Mouse (Mus musculus) v-Abl transformed pro-B cells (cell line): ENCODE results near the gene Trappc12.
"Not testable (repeated sequence)": the region's sequence is repeated elsewhere in the genome, so short reads cannot be mapped to it uniquely, and the experiment has no call there.

Experiments
- in situ Hi-C, 2 experiments: fragments of 400-800 bp; cut with MboI; formaldehyde crosslinking; loops; one replicate each; pipeline ENCODE4 v1.15.1; 2025; ENCODE audit not compliant: unreplicated experiment in 2 of 2

Trappc12 gene

GRCm38 (mm10) chr12:28734271-28734670 lies 16.0 kb downstream of the Trappc12 start:
- in situ Hi-C loops, result no loop called here

- in situ Hi-C loops, result not testable (repeated sequence)
Observed at GRCm38 (mm10) chr12:28733520-28734245, 16.6 kb downstream of the Trappc12 start.

- in situ Hi-C loops, result no loop called here
Observed at GRCm38 (mm10) chr12:28732631-28733030, 17.6 kb downstream of the Trappc12 start.

GRCm38 (mm10) chr12:28727061-28727460 lies 23.2 kb downstream of the Trappc12 start:
- in situ Hi-C loops, result no loop called here

GRCm38 (mm10) chr12:28726204-28726603 lies 24.1 kb downstream of the Trappc12 start:
- in situ Hi-C loops, result no loop called here

GRCm38 (mm10) chr12:28724366-28724765 lies 25.9 kb downstream of the Trappc12 start:
- in situ Hi-C loops, result no loop called here

GRCm38 (mm10) chr12:28718106-28718505 lies 32.2 kb downstream of the Trappc12 start:
- in situ Hi-C loops, result no loop called here

- in situ Hi-C loops, result no loop called here
Observed at GRCm38 (mm10) chr12:28717066-28717465, 33.2 kb downstream of the Trappc12 start.

- in situ Hi-C loops, result no loop called here
Observed at GRCm38 (mm10) chr12:28714822-28715632, 35.2 kb downstream of the Trappc12 start.

GRCm38 (mm10) chr12:28710566-28711185 lies 39.6 kb downstream of the Trappc12 start:
- in situ Hi-C loops, result no loop called here

- in situ Hi-C loops, result loop anchor here in 1 of 2 experiments (10.0 kb wide), 1 partner anchor 1177 kb away; no protein-coding TSS in a partner anchor
Observed at GRCm38 (mm10) chr12:28708154-28708553, 42.1 kb downstream of the Trappc12 start.

GRCm38 (mm10) chr12:28705204-28705603 lies 45.1 kb downstream of the Trappc12 start:
- in situ Hi-C loops, result loop anchor here in 1 of 2 experiments (10.0 kb wide), 1 partner anchor 1180 kb away; no protein-coding TSS in a partner anchor

- in situ Hi-C loops, result loop anchor here in 1 of 2 experiments (10.0 kb wide), 1 partner anchor 1180 kb away; no protein-coding TSS in a partner anchor
Observed at GRCm38 (mm10) chr12:28704381-28704780, 45.9 kb downstream of the Trappc12 start.

GRCm38 (mm10) chr12:28701302-28701701 lies 49.0 kb downstream of the Trappc12 start:
- in situ Hi-C loops, result loop anchor here in 1 of 2 experiments (10.0 kb wide), 1 partner anchor 1183 kb away; no protein-coding TSS in a partner anchor

- in situ Hi-C loops, result loop anchor here in 1 of 2 experiments (10.0 kb wide), 1 partner anchor 1184 kb away; no protein-coding TSS in a partner anchor
Observed at GRCm38 (mm10) chr12:28700561-28701025, 49.7 kb downstream of the Trappc12 start.

- in situ Hi-C loops, result loop anchor here in 1 of 2 experiments (10.0 kb wide), 1 partner anchor 1185 kb away; no protein-coding TSS in a partner anchor
Observed at GRCm38 (mm10) chr12:28700101-28700511, 50.2 kb downstream of the Trappc12 start.

- in situ Hi-C loops, result loop anchor here in 1 of 2 experiments (10.0 to 25.0 kb wide), 2 partner anchors 1185 to 1888 kb away; partner anchors contain the start of gene Tmem18
Observed at GRCm38 (mm10) chr12:28699656-28700055, 50.6 kb downstream of the Trappc12 start.

GRCm38 (mm10) chr12:28699086-28699485 lies 51.2 kb downstream of the Trappc12 start:
- in situ Hi-C loops, result loop anchor here in 1 of 2 experiments (25.0 kb wide), 1 partner anchor 1888 kb away; the partner anchor contains the start of gene Tmem18

GRCm38 (mm10) chr12:28697821-28698595 lies 52.3 kb downstream of the Trappc12 start:
- in situ Hi-C loops, result loop anchor here in 1 of 2 experiments (25.0 kb wide), 1 partner anchor 1889 kb away; the partner anchor contains the start of gene Tmem18
